Mouse (Mus musculus): Measurements from ENCODE around the gene Sgpl1.
A peak's percentile ranks its signal among the peaks of the same experiment; 100 is the strongest.

Sgpl1 gene

DNA sequence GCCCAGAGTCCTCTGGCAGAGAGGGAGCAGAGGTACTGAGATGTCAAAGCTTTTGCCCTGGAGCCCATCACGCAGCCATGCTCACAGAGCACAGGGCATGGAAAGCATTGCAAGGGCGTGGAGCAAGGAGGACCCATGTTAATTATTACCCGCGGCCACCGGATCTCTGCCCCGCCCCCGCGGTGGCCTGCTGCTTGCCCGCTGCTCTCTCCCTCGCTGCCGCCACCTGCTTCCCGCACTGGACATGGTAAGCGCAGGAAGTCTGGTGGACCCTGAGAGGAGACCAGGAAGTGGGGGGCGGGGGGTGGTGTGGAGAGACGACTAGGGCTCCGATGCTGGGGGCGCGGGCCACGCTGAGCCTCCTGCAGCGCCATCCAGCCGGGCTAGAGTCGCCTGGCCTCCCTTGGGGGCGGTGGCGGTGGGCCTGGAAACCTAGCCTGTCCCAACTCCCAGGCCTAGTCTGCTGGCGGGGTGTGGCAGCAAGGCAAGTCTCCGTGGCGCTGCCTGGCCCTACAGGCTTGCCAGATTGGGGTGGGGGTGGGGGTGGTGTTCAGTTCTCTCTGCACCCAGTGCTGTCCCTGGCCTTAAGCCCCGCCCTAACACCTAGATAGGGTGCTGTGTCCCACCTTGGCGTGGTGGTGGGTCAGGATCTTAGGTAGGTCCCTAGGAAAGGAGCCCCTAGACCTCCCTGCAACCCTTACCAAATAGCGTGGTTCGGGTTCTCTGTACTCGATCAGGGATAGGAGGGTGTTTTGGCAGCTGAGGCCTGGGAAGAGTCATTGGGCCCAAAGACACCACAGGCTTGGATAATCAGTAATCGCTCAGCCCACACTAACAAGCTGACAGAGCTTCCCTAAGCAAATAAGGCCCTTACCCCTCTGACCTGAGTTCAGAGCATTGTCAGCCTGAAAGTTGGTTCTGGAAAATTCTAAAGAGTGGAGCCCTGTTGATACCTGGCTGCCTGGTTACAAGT, 58.0 kb downstream of the Sgpl1 start, which contains the start of gene Pcbd1:
Gene Pcbd1 (plus strand): TSS at position 162 of the 973 bp plus-strand sequence.
- no peak for DNase-seq (ENCODE audit: extremely low read depth, insufficient read length, low spot score)

DNA sequence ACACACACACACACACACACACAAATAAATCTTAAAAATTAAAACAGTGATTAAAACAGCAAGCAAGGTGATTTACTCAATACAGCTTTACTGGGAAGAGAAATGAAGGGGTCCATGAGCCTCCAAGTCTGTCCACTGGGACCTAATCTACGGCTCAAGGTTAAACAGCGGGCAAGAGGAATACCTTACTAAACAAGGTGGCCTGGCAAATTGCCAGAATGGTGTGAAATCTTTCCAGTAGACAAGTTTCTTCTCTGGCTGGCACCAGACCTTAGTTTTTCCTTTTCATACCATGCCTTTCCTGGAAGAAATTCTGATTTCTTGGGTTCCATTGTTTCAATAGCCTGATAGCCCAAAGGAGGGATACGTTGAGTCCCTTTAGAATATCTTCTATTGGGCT, 59.0 kb downstream of the Sgpl1 start:
- no peak for DNase-seq (ENCODE audit: extremely low read depth, insufficient read length, low spot score)

DNA sequence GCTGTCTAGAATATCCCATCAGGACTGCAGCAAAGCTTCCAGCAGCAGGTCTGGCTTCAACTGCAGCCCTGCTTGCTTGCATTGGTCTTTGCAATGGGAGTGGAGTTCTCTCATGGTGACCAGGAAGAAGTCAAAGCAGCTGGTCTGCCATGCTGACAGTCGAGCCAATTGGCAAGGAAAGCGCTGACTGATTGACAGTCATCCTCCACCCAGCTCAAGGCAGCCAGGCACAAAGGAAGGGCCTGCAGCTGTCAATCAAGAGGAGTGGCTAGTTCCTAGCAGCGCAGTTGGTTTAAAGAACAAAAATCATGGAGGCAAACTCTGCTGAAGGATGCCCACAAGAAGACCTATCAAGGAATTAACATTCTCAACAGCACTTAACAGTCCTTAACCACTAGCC, 61.0 kb downstream of the Sgpl1 start:
- DNase-seq (ENCODE audit: extremely low read depth, insufficient read length, low spot score), result no peak

DNA sequence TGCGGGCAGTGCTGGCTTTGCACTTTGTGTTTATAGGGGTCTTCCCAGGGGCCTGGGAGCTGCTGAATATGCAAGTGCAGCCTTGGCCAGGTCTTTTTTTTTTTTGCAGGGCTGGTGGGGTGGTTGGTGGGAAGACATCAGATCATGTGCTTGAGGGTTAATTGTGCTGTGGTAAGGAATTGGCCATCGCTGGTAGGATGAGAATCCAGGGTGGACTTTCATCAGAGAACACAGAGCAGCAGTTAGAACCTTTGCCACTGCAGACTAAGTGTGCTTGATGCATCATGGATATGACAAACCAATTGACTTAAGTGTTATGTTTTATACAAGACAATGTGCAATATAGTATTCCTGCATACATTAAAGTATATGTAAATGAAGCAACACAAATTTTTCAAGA, 62.1 kb downstream of the Sgpl1 start:
- no peak for DNase-seq (ENCODE audit: extremely low read depth, insufficient read length, low spot score)

DNA sequence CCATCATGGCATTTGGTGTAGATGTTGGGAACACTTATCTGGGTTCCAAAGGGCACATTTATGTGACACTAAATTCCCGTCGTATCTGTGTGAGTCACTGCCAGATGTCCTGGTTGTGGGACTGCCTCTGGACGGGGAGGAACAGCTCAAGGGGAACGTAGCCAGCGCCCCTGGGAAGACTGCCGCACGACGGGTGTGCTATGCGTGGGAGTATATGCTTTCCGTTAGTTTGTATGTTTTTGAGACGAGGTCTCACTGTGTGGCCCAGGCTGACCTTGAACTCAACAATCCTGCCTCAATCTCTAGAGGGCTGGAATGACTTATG, 66.6 kb downstream of the Sgpl1 start:
- DNase-seq (ENCODE audit: extremely low read depth, insufficient read length, low spot score), result peak; percentile 37

DNA sequence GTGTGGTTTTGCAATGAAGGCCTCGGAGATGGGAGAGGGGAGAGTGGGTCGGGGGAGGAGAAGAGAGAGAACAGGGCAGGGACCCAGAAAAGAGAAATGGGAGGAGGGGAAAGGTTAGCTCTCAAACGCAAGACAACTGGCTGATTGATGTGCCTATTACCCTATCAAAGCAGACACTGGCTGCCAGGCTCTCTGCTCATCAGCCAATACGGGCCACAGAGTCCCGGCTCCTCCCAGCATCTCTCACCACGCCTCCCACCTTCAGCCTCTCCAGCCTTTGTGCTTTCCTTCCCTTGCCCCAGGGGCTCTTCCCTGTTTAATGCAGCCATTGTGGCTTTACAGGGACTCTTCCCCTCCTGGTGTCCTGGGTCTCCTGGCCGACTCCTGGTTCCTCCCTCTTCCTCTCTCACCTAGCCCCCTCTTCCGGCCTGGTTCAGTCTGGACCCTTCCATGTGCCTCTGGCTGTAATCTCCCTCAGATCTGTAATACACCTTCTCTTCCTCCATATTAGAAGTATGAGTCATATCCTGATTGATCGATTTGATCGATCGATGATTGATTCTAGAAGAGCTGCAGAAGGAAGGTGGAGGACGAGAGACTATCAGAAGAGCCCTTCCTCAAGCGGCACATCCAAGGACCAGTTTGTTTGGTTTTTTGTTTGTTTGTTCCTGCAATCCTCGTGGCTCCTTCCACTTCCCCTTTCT, 67.1 kb downstream of the Sgpl1 start:
- DNase-seq (ENCODE audit: extremely low read depth, insufficient read length, low spot score), result peak; percentile 75

DNA sequence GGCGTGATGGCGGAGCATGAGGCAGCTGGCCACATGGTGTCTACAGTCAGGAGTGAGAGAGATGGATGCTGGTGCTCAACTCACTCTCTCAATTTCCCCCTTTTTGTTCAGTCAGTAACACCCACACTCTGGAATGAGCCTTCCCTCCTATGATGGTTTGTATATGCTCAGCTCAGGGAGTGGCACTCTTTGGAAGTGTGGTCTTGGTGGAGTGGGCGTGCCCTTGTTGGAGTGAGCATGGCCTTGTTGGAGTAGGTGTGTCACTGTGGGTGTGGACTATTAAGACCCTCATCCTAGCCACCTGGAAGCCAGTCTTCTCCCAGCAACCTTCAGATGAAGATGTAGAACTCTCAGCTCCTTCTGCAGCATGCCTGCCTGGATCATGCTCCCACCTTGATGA, 71.9 kb downstream of the Sgpl1 start:
- DNase-seq (ENCODE audit: extremely low read depth, insufficient read length, low spot score), result no peak

DNA sequence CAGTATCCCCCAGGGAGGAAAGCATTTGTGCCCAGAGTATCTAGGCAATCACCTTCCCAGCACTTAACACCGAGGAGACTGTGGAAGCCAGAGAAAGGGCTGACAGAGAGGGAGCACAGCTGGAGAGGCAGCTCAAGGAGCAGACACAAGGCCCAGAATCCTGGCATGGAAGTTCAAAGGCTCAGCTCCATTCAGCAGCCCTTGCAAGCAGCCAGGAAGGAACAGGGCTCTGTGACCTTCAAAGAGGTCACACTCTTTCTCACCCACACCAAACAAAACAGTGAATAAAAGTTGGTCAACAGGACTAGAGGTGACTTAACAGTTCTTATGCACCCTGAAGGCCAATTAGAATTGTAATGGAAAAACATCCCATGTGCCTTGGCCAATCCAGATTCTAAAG, 72.9 kb downstream of the Sgpl1 start:
- no peak for DNase-seq (ENCODE audit: extremely low read depth, insufficient read length, low spot score)

DNA sequence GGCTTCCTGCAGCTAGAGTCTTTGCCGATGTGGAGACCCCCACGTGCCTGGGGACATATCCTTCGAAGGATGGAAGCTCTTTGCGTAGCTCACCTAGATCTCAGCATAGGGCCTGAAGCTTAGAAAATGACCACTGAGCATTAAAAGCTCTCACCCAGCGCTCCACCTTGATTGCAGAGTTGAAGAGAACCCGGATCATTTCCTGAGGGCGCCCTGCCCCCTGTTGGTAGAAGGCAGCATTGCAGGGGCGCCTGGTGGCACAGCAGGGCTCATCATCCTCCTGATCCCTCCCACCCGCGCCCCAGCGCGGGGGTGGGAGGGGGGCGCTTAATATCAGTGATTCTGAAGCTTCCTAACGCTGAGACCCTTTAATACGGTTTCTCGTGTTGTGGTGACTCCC, 75.2 kb downstream of the Sgpl1 start:
- peak; percentile 44 for DNase-seq (ENCODE audit: extremely low read depth, insufficient read length, low spot score)

DNA sequence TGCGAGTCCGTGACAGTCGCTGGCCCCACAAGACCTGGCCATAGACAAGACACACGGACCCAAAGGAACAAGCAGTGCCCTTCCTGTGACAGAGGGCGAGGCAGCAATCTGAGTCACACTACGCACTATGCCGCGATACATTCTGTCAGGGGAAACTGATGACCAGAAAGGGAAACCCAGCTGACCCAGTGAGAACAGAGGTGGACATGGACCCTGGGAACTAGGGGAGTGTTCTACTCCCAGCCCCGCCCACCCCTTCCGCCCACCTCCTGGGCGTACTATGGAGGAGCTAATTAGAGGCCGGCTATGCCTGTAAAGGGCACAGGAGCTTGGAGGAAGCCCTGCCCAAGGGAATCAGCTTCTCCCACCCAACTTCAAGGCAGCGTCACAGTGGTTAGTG, 78.3 kb downstream of the Sgpl1 start:
- DNase-seq (ENCODE audit: extremely low read depth, insufficient read length, low spot score), result no peak

DNA sequence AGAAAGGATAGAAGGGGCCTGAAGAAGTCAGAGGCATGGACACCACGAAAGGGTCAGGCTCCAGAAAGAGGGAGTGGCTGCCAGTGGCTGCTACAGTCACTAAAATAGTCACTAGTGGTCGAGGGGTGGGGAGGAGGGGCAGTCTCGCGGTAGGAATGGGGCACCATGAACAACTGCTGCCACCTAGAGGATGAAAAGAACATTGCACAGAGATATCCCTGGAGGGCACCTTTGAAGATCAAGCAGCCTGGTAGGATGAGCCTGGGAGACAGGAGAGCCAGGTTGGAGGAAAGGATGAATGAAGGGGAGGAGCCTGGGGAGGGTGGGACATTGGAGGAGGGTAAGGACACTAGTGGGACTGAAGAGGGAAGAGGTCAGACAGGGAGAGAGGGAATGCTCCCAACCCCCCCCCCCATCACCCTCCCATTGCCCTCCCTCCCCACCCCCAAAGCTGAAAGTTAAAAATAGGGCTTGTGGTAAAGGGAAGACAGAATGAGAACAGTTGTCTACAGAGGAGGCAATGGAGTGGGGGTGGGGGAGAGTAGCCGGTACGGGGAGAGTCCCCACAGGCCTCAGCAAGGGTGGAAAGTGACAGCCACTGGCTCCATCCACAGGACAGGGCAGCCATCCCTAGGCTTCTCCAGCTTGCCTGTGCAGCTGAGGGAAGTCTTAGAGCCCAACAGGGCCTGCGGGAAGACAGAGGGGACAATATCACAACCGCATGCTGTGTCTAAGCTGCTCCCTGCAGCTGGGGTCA, 78.9 kb downstream of the Sgpl1 start:
- DNase-seq (ENCODE audit: extremely low read depth, insufficient read length, low spot score), result peak; percentile 48

DNA sequence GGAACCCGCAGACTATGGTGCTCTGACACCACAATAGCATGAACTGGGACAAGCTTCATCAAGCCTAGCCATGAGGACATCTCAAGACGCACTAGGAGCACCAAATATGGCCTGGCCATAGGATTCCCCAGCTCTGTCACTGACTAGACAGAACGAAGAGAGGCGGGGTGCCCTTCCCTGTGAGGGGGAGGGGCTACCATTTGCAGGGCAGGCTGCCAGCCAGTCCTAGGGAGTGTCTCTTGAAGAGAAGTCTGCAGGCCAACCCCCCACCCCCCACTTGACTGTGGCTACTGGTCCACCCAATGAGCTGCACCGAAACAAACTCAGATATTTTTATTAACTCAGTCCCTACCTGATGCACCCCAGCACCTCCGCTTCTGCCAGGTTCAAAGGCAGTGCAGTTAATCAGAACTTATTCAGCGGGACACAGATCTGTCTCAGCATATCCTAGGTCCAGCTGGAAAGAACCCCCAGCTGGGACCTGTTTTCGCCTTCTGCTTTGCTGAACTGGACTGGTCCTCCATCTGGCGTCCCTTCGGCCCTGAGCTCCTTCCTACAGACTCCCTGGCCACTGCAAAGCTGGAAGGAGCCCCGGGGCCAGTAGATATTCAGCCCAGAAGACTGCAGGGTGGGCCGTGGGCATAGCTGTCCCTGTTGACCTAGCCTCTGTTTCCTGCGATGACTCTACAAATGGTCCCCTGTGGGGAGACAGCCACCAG, 82.1 kb downstream of the Sgpl1 start:
- DNase-seq (ENCODE audit: extremely low read depth, insufficient read length, low spot score), result no peak

DNA sequence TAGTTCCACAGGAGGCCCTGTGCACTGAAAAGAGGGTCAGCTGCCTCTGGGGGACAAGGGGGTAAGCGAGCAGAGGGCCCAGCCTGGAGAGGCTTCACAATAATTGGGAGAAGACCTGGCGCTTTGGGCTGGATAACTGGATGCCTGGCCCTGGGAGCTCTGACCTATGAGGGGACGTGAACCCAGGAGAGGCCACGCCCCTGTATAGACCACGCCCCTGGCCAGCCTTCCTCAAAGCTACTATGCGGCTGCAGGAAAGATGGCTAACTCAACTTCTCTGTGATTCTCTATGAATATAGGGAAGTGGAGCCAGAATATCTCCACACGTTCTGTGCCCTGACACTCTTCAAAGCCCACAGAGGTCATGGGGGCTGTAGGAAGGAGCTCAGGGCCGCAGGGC, 82.9 kb downstream of the Sgpl1 start:
- peak; percentile 54 for DNase-seq (ENCODE audit: extremely low read depth, insufficient read length, low spot score)

DNA sequence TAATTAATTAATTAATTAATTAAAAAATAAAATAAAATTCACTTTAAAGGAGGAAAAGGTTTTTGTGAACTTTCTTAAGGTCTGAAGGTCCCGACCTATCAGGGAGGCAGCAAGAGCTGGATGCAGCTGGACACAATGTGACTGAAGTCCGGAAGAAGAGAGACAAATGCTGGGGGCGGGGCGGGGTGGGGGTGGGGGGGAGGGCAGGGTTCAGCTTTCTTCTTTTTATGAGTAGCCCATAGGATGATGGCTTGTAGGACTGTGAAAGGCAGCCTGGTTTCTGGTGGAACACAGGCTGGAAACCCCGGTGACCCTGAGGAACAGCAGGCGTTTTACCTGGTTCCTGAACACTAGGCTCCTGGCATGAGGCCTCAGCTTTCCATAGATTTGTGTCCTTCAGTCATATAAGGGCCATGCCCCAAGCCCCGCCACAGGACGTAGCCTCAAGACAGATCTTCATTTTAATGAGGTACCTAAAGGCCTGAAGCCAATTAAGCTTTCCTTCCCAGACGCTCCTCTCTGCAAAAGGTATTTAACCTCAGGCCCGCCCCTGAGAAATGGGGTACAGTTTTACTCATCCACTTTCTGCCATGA, 84.1 kb downstream of the Sgpl1 start:
- no peak for DNase-seq (ENCODE audit: extremely low read depth, insufficient read length, low spot score)

DNA sequence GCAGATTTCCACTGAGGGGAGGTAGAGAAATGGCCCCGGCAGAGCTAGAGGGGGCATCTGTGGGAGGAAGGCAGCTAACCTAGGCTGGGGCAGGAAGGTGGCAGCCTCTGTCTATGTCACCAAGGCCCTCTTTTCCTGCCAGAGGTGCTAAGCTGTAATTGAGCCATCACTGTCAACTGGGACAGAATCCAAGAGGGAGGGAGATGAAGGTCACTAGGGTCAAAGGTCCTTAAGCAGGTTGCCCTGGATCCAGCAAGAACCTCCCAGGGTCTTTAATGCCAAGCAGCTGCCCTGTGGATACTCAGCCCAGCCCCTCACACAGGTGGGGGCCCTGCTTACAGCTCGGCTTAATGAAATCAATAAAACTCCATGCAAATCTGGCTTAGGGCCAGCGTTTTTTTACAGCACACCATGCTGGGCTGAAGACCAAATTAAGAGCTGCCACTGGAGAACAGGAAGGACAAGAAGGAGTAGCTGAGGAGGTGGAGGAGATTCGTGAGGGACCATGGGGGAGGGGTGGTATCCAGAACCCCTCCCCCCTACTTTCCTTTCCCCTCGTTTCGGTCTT, 87.9 kb downstream of the Sgpl1 start:
- DNase-seq (ENCODE audit: extremely low read depth, insufficient read length, low spot score), result no peak

DNA sequence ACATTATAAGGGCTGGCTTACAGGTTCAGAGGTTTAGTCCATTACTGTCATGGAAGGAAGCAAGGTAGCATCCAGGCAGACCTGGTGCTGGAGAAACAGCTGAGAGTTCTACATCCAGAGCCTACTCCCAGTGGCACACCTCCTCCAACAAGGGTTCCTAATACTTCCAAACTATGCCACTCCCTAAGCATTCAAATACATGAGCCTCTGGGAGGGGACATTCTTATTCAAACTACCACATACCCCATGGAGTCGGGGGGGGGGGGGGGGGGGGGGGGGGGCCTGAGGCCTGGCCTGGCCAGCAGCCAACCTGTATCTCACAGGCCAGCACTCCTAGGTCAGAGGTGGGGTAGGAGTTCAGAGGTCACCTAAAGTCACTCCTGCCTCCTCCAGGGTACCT, 88.4 kb downstream of the Sgpl1 start:
- DNase-seq (ENCODE audit: extremely low read depth, insufficient read length, low spot score), result no peak

DNA sequence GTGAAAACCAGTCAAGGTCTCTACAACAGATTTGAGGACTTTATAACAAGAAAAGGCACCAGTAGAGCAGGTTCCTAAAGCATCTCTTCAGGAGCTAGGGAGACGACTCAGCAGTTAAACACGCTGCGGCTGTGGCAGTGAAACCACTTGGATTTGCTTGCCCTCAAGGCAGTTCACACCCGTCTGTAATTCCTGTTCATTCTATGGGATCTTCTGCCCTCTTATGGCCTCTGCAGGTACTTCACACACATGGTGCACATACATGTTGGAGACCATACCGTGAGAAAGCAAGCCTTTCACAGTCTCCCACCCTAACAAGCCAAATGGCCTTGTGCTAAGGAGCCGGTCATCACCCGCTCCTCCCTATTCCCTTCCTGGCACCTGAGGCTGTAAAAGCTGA, 90.8 kb downstream of the Sgpl1 start:
- no peak for DNase-seq (ENCODE audit: extremely low read depth, insufficient read length, low spot score)

DNA sequence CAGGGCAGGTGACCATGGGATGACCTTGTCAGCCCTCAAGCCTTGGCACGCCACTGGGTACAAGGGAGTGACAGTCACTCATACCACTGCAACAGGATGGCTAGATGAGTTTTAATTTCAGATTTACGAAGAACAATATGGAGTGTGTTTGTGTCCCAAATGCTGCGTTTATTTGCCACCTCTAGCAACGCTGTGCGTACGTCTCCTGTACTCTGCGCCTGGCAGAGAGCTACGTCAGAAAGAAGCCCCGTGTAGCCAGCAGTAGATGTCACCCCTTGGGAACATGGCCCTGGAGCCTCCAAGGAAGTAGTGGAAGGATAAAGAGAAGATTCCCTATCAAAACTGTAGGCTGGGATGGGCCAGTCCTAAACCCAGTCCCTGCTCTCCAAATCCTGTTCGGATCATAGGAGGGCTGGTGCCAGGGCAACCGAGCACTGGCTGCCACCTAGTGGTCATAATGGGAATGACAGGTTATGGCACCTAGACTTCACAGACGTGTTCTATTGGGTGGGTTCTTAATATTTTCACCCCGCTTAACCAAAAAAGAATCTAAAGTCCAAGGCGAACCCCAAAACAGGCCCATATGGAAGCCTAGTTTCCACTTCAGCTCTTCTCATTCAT, 95.4 kb downstream of the Sgpl1 start:
- no peak for DNase-seq (ENCODE audit: extremely low read depth, insufficient read length, low spot score)
